Mouse (Mus musculus) ovary, adult 18-20 months (tissue): ENCODE data around the gene Neurod6.
"Not testable (repeated sequence)": the region's sequence is repeated elsewhere in the genome, so short reads cannot be mapped to it uniquely, and the experiment has no call there.

Experiments
- DNase-seq: peaks from one replicate; pipeline ENCODE4 v3.0.0; 2022; ENCODE audit warnings: low spot score, mixed read lengths

Neurod6 gene

GRCm38 (mm10) chr6:55680974-55681373 is at the start of gene Neurod6:
TSS of gene Neurod6 (minus strand) at chr6:55681263.
- no peak for DNase-seq

GRCm38 (mm10) chr6:55717209-55717608 is 36.1 kb upstream of the Neurod6 start:
- DNase-seq: no peak

- no peak for DNase-seq
Observed at GRCm38 (mm10) chr6:55715446-55715845, 34.4 kb upstream of the Neurod6 start.

- DNase-seq: not testable (repeated sequence)
Observed at GRCm38 (mm10) chr6:55710913-55711312, 29.9 kb upstream of the Neurod6 start.

- DNase-seq: no peak
Observed at GRCm38 (mm10) chr6:55704759-55705104, 23.7 kb upstream of the Neurod6 start.

- no peak for DNase-seq
Observed at GRCm38 (mm10) chr6:55704061-55704758, 23.1 kb upstream of the Neurod6 start.

- DNase-seq: no peak
Observed at GRCm38 (mm10) chr6:55700392-55701386, 19.6 kb upstream of the Neurod6 start.

- DNase-seq: no peak
Observed at GRCm38 (mm10) chr6:55690015-55690531, 9.0 kb upstream of the Neurod6 start.

- DNase-seq: no peak
Observed at GRCm38 (mm10) chr6:55683506-55683905, 2.4 kb upstream of the Neurod6 start.

GRCm38 (mm10) chr6:55682886-55683285 is 1.8 kb upstream of the Neurod6 start:
- DNase-seq: no peak

- DNase-seq: no peak
Observed at GRCm38 (mm10) chr6:55678571-55679185, 2.4 kb downstream of the Neurod6 start.

GRCm38 (mm10) chr6:55677326-55677725 is 3.7 kb downstream of the Neurod6 start:
- DNase-seq: no peak

- no peak for DNase-seq
Observed at GRCm38 (mm10) chr6:55676663-55677311, 4.3 kb downstream of the Neurod6 start.

- DNase-seq: no peak
Observed at GRCm38 (mm10) chr6:55676141-55676662, 4.9 kb downstream of the Neurod6 start.

GRCm38 (mm10) chr6:55667801-55668200 is 13.3 kb downstream of the Neurod6 start:
- no peak for DNase-seq

GRCm38 (mm10) chr6:55661126-55661915 is 19.7 kb downstream of the Neurod6 start:
- DNase-seq: no peak

GRCm38 (mm10) chr6:55649996-55650395 is 31.1 kb downstream of the Neurod6 start:
- DNase-seq: no peak

GRCm38 (mm10) chr6:55649581-55649980 is 31.5 kb downstream of the Neurod6 start:
- DNase-seq: no peak

GRCm38 (mm10) chr6:55648886-55649285 is 32.2 kb downstream of the Neurod6 start:
- no peak for DNase-seq

- DNase-seq: no peak
Observed at GRCm38 (mm10) chr6:55647771-55648280, 33.2 kb downstream of the Neurod6 start.
